Mouse (Mus musculus): ENCODE measurements around the gene Adam1b.
A peak's percentile ranks its signal among the peaks of the same experiment; 100 is the strongest.

Gene Adam1b

GRCm38 (mm10) chr5:121500719-121501118 lies 2.5 kb downstream of the Adam1b start:
- no peak for DNase-seq (ENCODE audit: low read depth, low spot score)

DNA sequence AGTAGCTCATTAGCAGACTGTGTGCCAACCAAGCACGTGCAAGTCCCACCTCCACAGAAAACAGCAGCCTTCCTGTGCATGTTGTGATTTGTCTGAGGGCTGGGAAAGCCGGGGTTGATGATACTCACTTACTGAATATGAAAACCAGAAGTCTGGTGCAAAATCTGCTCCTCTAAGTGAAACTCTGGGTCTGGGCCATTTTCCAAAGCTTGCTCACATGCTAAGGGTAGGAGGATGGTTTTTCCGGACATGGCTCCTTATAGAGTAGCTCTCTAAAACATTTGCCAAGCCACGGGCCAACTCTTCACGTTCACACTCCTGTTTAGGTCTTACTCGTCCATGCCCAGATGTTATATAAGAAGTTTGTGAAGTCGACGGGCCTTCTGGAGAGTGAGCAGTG lies 9.9 kb downstream of the Adam1b start:
- no peak for DNase-seq (ENCODE audit: low read depth, low spot score)

GRCm38 (mm10) chr5:121484801-121485200 lies 18.4 kb downstream of the Adam1b start:
- DNase-seq (ENCODE audit: low read depth, low spot score): no peak

DNA sequence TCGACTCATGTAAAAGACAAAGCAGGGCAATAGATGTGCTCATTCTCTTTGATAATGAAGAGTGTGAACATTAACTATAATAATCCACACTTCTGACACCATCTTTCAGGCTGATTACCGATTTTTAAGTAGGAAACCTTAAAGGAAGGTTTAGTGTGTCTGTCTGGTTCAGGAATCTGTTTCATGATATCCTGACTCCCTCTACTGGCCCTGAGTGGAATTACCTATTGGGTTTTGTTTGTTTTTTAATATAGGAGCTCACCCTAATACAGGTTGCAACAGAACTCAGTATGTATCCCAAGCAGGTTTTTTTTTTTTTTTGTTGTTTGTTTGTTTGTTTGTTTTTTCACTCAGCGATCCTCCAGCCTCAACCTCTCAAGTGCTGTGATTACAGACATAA lies 25.6 kb downstream of the Adam1b start:
- DNase-seq (ENCODE audit: low read depth, low spot score): peak; percentile 68

DNA sequence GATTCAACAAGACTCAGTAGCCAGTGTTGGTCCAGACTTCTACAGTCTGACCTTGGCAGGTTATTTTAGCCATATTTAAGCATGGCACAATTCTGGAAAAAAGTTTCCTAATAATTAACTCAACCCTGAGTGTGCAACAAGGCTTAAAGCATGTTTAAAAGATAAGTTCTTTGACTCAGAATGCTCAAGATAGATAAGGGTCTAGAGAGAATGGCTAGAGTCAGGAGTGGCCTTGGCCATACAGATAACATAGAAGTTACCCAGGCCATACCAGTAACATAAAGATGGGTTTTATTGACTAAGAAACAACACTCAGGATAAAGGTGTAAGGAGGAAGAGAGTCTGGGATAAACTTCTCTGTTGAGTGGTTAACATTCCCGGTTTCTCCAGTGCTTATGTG lies 27.2 kb downstream of the Adam1b start:
- no peak for DNase-seq (ENCODE audit: low read depth, low spot score)

- DNase-seq (ENCODE audit: low read depth, low spot score): no peak
Measured at GRCm38 (mm10) chr5:121474610-121475009, 28.6 kb downstream of the Adam1b start.

DNA sequence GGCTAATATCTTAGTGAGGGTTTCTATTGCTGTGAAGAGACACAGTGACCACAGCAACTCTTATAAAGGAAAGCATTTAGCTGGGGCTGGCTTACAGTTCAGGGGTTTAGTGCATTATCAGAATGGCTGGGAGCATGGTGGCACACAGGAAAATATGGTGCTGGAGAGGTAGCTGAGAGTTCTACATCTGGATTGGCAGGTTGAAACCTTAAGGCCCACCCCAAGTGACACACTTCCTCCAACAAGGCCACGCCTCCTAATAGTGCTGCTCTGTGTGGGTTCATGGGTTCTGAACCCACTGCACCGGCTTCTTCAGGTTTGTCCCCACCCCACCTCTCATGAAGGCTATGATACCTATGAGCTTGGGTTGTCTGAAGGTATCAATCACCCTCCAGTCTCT lies 30.8 kb downstream of the Adam1b start:
- DNase-seq (ENCODE audit: low read depth, low spot score): no peak

DNA sequence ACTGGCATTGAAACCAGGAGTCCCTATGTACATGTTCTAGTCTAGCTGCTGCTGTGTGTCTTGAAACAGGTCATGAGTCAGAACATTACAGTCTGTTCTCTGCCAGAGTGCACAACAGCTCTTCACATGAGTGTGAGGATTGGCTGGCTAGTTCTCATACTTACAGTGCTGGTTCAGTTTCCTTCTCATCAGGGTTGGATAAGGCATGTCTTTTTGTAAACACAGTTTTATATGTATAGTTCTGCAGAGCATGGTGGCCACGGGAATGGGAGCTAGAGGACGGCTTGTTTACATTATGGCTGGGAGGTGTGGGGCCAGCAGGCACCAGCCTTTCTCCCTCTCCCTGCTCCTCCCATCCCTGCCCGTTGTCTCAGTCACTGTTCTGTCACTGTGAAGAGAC lies 33.7 kb downstream of the Adam1b start:
- no peak for DNase-seq (ENCODE audit: low read depth, low spot score)

- no peak for DNase-seq (ENCODE audit: low read depth, low spot score)
Measured at GRCm38 (mm10) chr5:121463601-121464250, 39.5 kb downstream of the Adam1b start.

DNA sequence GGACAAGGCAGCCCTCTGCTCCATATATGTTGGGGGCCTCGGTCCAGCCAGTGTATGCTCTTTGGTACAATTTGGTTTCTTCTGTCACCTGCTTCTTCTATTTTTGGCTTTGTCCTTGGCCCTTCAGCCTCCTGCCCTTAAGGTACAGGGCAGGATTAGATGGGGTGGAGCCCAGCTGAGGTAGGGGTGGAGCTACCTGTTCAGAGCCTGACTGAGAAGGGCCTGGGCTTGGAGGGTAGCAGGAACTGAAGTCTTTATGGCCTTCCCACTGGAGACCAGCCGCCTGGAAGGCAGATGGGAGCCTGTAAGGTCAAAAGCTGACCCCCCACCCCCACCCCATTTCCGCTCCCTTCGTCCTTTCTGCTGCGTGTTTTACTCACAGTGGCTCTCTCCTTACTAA lies 40.3 kb downstream of the Adam1b start:
- no peak for DNase-seq (ENCODE audit: low read depth, low spot score)

GRCm38 (mm10) chr5:121462171-121462502 lies 41.1 kb downstream of the Adam1b start:
- no peak for DNase-seq (ENCODE audit: low read depth, low spot score)

DNA sequence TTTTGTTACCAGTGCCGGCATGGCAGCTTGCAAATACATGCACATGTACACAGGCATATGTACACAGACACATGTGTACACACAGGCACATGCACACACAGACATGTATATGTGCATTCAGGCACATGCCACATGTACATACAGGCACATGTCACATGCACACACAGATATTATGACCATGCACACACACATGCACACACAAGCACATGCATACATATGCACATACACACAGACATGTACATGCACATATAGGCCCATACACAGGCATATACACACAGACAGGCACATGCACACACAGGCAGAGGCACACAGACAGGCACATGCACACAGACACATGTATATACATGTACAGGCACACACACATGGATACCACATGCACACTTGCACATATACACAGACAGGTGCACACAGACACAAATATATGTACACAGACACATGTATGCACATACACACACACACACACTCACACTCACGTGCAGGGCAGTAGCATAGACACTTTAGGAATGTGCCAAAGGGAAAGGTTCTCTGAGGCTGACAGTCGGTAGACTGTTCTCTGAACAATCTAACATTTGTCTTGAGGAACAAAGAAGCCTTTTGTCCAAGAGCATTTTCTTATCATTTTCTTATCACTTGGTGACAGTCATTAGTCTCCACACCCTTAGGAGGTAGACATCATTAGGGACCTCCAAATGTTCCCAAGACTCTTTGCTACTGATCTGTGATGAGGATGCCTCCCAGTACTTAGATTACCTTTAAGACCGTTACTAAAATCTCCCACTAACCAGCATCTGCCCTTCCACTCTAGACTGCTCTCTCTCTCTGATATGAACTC lies 41.7 kb downstream of the Adam1b start:
- no peak for DNase-seq (ENCODE audit: low read depth, low spot score)

DNA sequence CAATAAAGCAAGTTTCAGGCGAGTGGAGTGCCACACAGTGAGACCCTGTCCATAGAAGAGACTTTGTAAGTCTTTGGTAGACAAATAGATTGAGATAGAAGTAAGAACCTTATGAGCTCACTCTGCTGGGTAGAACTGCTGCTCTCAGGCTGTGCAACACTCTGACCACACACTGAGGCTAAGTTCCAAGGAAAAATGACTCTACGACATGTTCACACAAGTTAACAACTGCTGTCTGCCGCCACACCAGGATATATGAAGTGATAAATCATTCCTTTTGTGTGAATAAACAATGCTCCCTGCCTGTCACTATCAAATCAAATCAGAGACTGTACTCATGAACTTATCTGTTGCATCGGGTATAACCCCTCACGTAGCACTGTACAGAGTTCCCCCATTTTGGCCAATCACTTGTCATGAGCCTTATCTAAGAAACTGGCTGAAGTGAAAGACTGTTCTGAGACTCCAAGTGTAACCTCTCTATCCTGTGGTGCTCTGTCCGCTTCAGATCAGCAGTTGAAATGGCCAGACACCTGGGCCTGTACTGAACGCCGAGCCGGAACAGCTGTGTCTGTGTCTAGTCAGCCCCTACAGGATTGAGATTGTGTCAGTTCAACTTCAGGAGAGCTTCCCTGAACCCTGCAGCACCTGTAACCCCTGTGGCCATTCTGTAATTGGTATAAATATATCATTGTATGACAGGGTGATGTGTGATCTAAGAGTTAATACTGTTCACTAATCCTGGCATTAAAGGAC lies 47.5 kb downstream of the Adam1b start:
- DNase-seq (ENCODE audit: low read depth, low spot score): no peak

DNA sequence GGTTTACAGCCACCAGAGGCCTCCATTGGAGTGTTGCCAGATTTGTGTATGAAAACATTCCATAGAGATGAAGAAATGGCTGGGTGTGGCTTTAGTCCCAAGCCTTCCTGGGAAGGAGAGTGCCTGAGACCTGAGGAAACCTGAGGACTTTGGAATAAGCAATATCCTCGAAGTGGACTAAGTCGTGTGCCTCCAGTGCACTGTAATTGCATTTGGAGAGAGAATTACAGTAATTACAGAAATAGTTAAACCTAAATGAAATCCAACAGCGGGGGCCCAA lies 48.8 kb downstream of the Adam1b start:
- DNase-seq (ENCODE audit: low read depth, low spot score): no peak

GRCm38 (mm10) chr5:121453743-121454502 lies 49.3 kb downstream of the Adam1b start:
- no peak for DNase-seq (ENCODE audit: low read depth, low spot score)

GRCm38 (mm10) chr5:121452906-121453305 lies 50.3 kb downstream of the Adam1b start:
- no peak for DNase-seq (ENCODE audit: low read depth, low spot score)

GRCm38 (mm10) chr5:121452026-121452869 lies 51.0 kb downstream of the Adam1b start, which contains the start of gene Erp29:
Gene Erp29 (minus strand): TSS chr5:121452506.
- peak; percentile 95 for DNase-seq (ENCODE audit: low read depth, low spot score)

DNA sequence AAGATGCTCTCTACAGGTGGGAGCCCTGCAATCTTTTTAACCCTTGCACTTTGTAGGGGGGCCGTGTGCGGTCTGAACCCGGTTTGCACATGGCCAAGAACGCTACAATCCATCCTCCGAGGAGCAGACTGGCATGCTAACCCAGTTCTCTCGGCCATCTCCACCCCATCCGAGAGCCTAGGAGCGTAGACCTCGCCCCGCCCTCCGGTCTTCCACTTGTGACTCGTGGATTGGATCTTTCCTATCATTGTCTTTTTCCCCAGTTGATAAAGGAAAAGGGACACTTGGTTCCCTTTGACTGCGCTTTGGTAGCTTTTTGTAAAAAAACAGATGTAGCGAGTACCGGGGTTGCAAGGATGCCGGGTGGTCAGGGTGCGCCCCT lies 51.6 kb downstream of the Adam1b start, which contains the start of gene Tmem116:
Gene Tmem116 (plus strand): TSS at position 250 of the 382 bp plus-strand sequence.
- peak; percentile 45 for DNase-seq (ENCODE audit: low read depth, low spot score)

DNA sequence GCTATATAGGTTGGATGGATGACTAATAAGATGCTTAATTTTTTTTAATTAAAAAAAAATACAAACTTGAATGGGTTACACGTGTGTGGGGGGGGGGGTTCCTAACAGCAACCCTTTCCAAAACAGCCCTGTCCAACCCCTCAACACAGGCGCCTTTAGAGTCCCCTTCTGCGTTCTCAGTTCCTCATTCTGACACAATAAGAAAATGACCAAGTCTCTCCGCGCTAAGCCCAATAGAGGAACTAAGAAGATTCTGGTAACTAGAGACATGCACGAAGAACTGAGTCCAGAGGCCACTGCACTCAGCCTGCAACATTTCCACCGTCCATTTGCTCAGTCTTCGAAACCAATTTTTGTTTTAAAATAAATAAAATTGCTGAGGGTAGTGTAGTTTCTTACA lies 52.0 kb downstream of the Adam1b start:
- DNase-seq (ENCODE audit: low read depth, low spot score): no peak

GRCm38 (mm10) chr5:121450476-121450875 lies 52.8 kb downstream of the Adam1b start:
- DNase-seq (ENCODE audit: low read depth, low spot score): no peak
